Mouse (Mus musculus) C2C12 (cell line): ENCODE data around the gene Arhgap15.

ENCODE experiments used
- CTCF ChIP-seq: IDR thresholded peaks from one replicate; pipeline ENCODE4 v1.5.1; 2011; ENCODE audit not compliant: control insufficient read depth, insufficient read depth, insufficient read length
- FOSL1 ChIP-seq: IDR thresholded peaks from one replicate; pipeline ENCODE4 v1.8.0; 2011; ENCODE audit warnings: mild to moderate bottlenecking, low read length; ENCODE audit not compliant: poor library complexity, insufficient read depth, severe bottlenecking
- MAX ChIP-seq: IDR thresholded peaks from one replicate; pipeline ENCODE4 v1.6.1; 2011; ENCODE audit warnings: mild to moderate bottlenecking, control low read depth
- MYOD1 ChIP-seq: IDR thresholded peaks from one replicate; pipeline ENCODE4 v1.6.1; 2011; ENCODE audit warnings: low read depth; ENCODE audit not compliant: control insufficient read depth, insufficient read length
- USF1 ChIP-seq: IDR thresholded peaks from one replicate; pipeline ENCODE4 v1.6.1; 2011; ENCODE audit warnings: low read depth, mild to moderate bottlenecking, control low read depth, moderate library complexity

DNA sequence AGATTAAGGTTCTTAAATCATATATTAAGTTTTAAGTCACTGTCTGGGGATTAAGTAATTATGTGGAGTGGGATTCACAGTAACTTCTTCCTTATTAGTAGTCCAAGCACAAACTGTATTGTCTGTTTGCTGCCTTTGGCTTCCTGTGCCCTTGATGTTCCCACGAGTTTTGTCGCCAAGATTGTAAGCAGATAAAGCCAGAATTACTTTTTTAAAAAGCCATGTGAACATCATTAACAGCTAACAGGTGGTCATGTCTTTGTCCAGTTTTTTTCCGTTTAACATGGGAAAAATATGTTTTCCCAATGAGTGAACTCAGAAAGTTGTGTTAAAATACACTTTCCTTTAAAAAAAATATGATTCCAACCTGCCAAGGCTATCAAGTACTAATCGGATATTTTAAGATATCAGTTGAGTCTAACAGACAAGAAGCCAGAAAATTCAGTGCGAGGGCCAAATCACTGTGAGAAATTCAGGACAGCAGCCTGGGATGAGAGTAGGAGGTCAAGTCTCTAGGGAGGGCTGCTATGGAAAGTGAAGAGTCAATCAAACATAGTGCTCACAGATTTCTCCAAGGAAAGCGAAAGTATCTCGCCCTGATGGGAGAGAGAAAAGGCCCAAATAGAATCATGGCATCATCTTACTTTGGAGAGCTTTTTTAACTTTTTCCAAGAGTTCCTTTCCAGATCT, 319.7 kb downstream of the Arhgap15 start:
- TF ChIP-seq CTCF, result no peak
- TF ChIP-seq USF1, result no peak
- no peak for TF ChIP-seq MAX
- no peak for TF ChIP-seq MYOD1
- TF ChIP-seq FOSL1, result no peak
